Mouse (Mus musculus): Measurements from ENCODE around the gene Nf2.

The Nf2 gene

DNA sequence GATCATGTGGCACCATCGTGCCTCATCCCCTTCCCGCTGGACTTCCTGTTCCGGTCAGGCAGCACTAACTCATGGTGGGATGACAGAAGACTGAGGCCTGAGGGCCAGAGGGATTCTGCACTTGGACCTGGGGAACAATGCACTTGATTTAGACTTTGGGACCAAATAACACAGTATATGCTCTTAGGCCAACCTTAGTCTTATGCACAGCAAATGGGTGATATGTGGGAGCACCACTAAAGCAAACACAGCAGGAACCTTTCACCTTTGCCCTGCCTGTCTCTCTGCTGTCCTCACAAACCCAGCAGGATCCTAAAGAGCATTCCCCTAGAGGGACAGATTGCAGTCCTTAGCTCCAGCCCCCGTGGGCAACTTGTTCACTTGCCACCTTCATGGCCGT is 108.6 kb downstream of the Nf2 start:
- no peak for DNase-seq

DNA sequence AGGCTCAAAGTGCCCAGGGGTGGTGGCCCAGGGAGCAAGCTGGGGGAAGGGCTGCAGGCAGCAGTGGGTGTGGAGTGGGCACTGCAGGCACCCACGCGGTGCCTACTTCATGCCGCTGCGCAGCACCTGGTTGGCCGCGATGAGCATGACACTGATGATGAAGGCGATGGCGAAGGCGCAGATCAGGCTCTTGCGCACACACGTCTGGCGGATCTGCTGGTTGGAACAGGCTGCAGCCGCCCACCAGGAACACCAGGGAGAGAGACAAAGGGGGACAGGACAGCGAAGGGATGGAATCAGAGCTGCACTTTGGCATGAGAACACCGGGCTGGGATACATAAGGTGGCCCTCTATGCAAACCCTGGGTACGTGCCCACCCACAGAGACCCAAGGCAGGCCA is 110.6 kb downstream of the Nf2 start:
- no peak for DNase-seq

DNA sequence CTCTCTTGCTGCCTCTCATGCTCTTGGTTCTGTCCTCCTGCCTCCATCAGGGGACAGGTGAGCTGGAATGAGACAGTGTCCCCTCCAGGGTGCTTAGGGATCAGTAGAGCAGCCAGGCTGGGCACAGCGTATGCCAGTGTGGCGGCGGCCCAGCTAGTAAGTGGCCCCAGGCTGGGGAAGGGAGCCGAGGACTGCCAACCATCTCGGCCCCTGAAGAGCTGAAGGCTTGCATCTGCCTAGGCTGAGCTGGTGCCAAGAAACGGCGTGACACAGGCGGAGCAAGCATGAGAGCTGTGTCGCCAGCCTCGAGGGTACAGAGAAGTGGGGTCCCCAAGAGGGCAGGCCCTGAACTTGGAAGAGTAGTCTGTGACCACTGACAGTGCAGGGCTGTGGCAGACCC is 111.7 kb downstream of the Nf2 start:
- no peak for DNase-seq

DNA sequence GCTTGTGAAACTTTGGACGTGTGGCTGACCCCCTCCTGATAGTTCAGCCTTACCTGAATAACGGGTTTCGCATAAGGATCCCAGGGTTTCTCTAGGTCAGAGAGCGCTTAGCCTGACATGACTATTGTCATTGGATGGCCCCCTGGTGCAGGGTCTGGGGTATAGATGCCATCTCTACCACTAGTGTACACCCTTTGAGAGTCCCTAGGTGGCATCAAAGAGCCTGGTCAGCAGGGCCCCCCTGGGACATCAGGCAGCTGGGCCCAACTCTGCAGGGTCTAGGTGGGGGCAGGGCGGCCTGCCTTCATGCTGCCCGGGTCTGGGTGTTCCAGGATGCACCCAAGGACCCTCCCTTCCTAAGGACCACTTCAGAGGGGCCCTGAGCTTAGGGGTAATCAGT is 113.0 kb downstream of the Nf2 start:
- DNase-seq, result no peak

DNA sequence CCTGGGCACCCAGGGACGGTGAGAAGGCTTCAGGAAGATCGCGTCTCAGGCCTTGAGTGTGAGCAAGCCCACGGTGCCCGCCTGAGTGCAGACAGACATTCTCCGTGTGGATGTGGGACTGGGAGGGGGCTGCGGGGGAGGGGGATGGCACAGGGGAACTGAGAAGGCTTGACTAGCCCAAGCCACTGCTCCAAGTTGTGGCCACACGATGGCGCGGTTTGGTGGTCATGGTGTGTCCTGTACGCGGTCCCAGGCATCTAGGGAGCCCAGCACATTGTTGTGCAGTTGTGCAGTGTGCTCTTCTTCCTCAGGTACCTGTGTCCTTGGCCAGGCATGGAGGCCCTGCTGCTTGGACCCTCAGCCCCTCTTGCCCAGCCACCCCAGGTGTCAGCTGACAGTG is 115.2 kb downstream of the Nf2 start:
- no peak for DNase-seq

DNA sequence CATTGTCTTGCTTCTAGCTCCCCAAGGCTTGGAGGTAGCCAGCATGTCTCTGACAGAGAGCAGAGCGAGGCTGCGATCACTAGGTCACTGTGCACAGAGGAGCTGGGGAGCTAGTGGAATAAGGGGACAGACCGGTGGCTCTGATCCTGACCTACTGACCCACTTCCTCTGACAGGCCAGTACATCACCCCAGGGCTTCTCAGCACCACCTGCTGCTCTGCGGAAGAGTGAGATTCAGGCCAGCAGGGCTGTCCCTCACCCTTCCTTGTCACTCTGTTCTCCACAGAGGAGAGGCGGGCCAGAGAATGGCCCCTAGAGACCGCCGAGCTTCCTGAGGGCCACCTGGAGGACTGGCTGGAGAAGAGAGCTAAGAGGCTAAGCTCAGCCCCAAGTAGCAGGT is 117.6 kb downstream of the Nf2 start:
- DNase-seq, result no peak

DNA sequence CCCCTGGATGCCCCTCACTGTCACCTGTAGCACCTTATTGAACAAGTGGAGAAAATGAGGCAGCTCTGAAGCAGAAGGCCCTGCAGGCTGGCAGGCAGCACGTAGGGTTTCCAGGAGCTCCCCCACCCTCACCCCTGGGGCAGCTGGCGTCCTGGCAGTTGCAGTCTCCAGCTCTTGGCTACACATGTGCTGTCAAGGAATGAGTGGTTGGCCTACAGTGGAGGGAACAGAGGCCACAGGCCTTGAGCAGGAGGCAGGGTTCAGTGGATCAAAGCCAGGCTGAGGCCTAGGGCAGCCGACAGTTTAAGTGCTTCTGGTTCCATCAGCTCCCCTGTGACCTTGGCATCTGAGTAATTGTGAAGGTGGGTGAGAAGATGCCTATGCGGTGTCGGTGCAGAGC is 118.4 kb downstream of the Nf2 start:
- DNase-seq, result no peak

DNA sequence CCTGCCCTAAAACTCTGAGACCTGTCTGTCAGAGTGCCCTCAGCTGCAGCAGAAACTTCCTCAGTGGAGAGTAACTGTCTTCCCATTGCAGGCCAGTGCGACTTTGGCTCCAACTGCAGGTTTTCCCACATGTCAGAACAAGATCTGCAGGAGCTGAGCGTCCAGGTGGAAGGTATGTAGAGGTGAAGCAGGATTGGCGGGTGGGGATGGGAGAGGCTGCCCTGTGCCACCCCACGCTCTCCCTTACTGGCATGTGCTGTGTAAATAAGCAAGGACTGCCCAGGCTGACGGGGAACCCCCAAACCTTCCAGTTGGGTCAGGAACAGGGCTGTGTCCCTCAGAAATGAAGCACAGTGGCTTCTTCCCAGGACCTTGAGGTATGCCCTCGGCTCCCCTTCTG is 119.2 kb downstream of the Nf2 start:
- no peak for DNase-seq

DNA sequence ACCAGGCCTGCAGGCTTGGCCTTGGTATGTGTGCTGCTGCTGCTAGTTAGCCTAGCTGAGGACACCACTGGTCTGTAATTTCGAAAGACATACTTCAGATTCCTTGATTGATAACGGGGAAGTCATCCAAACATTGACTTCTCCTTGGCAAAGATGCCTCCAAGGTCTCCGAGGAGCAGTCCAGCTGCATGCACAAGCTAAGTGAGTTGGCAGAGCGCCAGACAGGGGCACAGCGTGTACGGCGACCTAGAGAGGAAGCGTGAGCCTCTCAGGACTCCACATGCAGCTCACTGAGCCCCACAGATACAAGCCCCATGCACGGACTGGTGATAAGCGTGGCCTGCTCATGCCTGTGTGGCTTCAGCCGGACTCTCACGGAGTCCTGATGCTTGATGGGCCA is 119.7 kb downstream of the Nf2 start:
- no peak for DNase-seq

DNA sequence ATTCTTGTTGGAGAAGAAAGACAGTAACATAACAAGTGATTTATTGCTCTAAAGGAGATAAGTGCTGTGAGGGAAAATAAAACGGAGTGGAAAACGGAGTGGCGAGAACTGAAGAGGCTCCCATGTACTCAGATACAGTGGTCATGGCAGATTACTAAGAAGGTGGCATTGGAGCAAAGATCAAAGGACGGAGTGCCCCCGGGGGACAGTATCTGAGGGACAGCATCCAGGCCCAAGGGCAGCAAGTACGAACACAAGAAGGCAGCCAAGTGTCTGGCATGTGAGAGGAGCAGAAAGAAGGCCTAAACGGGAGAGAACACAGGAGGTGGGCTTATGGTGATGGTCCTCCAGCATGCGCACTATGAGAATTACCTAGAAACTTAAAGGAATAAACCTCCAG is 127.6 kb downstream of the Nf2 start:
- no peak for DNase-seq

DNA sequence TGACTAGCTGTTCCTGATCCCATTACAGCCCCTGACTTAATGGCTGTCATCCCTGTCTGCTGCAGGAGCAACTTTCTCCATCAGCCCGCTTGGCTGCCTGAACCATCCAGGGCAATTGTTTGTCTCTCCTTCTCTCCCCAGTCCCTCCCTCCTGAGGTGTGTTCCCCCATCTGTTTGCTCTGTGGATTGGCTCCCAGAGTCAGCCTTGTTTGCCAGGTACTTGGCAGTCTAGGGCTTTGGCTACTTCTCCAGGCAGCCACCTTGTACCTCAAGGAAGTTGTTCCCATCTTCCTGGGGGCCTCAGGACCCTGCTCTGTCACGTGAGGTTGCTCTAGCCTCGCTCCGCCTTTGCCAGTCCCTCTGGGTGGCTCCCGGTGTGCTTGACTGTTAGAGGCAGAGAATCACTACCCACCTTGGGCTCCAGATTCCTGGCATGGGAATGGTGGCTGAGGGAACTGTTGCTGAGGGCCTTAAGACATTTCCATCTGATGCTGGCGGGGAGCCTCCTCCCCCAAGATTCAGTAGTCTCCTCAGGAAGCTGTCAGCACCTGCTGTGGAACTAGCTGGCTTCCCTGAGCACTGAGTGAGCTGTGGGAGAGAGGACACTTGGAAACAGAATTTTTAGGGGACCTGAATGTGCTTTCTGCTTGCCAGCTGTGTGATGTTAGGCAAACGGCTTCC is 128.3 kb downstream of the Nf2 start:
- no peak for DNase-seq

DNA sequence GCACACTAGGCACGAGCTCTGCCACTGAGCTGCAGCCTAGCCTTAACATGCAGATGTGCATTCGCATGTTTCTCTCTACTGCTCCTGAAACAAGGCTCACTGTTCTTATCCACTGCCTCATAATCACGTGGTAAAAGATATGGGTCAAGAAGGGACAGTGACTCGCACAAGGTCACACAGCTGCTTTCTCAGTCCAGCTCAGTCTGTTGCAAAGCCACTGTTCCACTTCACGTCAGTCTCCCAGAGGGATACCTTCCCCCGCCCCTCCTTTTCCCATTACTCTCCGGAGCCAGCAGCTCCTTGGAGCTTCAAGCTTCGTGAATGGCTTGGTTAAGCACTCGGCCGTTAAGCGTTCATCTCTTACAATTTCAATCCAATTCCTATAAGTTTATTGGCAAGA is 128.9 kb downstream of the Nf2 start:
- no peak for DNase-seq

DNA sequence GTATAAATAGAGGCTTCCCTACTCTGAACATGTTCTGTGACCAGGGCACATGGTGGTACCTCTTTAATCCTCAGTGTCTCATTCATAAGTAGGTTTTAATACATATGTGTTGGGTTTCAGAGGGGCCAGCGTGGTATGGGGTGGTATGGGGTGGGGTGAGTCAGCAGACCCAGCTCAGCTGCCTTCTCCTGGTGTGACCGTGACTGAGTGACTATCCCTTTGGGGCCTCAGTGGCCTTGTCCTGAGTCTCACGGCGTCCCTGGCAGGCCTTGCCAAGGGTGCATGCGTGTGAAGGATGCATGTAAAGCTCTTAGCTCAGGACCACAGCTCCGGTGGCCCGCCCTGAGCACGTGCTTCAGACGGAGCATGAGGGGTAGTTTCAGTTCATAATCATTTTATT is 129.4 kb downstream of the Nf2 start:
- no peak for DNase-seq

DNA sequence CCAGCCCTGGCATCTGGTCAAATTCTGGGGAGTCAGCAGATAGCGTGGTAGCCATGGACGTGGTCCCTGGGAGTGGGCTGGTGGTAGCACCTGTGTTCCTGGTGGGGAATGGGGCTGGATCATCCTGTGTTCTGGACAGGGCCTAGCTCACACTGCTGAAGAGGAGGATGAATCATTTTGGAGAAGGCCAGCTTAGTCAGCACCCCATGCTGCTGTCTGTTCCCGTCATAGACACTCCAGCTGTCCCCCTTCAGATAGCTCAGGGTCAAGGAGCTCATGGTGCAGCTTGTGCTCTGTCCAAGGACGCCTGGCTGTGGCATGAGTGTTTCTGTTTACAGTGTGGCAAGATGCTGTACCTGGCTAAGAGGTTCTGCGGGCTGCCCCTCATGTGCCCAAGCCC is 130.8 kb downstream of the Nf2 start:
- DNase-seq, result no peak

DNA sequence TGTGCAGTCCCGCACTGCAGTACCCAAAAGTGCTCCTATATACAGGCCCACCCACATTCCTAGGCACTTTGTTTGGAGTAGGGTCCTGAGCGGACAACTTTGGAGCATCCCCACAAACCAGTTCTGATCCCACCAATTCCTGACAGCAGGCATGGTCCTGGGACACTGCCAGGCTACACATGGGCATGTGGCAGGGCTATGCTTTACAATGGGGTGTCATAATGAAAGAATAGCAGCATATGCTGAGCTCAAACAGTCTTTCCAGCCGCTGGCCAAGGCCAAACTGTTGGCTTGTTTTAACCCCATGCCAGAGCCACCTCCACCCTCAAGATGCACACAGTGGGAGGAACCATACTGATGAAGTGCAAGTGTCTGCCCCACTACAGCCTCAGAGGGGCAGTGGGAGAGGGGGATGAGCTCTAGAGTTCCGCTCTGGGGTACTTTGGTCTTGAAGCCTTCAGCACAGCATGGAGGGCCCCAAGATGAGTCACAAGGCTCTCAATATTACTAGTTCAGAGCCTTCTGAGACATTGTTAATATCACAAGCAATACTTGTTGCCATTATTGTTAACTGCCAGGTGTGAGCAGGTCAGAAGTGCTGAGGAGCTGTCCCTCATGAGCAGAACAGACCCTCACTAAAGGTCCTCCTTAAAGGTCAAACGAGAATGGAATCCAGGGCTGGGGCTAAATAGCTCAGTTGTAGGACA is 132.7 kb downstream of the Nf2 start:
- DNase-seq, result no peak

All from B cell, adult 2 months (primary cell).